Mouse (Mus musculus) limb, embryonic 11.5 days (tissue): Measurements from ENCODE around the gene Xrcc1. TPM values are rescaled to one million over a fixed set of nuclear protein-coding genes. Genes with fewer than 3 reads are reported as not detected.
"Not testable (repeated sequence)": the region's sequence is repeated elsewhere in the genome, so short reads cannot be mapped to it uniquely, and the experiment has no call there.

Experiments used
- ATAC-seq: fragments of 200-750 bp; cut with Nextera tagmentation; 2 replicates; pipeline ENCODE4 v1.8.0; 2017; ENCODE audit warnings: low read depth; ENCODE audit not compliant: insufficient number of reproducible peaks, low FRiP score, low TSS enrichment
- DNase-seq: peaks from one replicate; pipeline ENCODE4 v3.0.0-alpha.2; 2015; ENCODE audit warnings: low spot score
- H3K27ac ChIP-seq: fragments of 300-500 bp; sonication (generic); replicated peaks from 2 replicates; pipeline ENCODE4 v1.5.1; 2014; ENCODE audit warnings: low read depth, mild to moderate bottlenecking, low read length
- H3K27me3 ChIP-seq: fragments of 300-500 bp; sonication (generic); 2 replicates; pipeline ENCODE4 v1.6.1; 2014; ENCODE audit warnings: mild to moderate bottlenecking, low read length, mixed read lengths; ENCODE audit not compliant: control insufficient read depth, insufficient read depth
- H3K36me3 ChIP-seq: fragments of 300-500 bp; sonication (generic); 2 replicates; pipeline ENCODE4 v1.6.1; 2014; ENCODE audit warnings: mild to moderate bottlenecking, low read length, moderate library complexity, mixed read lengths; ENCODE audit not compliant: control insufficient read depth, insufficient read depth
- H3K4me1 ChIP-seq: fragments of 300-500 bp; sonication (generic); 2 replicates; pipeline ENCODE4 v1.6.1; 2014; ENCODE audit warnings: low read length, mixed read lengths; ENCODE audit not compliant: control insufficient read depth, insufficient read depth
- H3K4me2 ChIP-seq: fragments of 300-500 bp; sonication (generic); 2 replicates; pipeline ENCODE4 v1.6.1; 2014; ENCODE audit warnings: low read depth, mild to moderate bottlenecking, moderate library complexity; ENCODE audit not compliant: severe bottlenecking
- H3K4me3 ChIP-seq: fragments of 300-500 bp; sonication (generic); 2 replicates; pipeline ENCODE4 v1.5.1; 2014; ENCODE audit warnings: low read depth, low read length
- H3K9ac ChIP-seq: fragments of 300-500 bp; sonication (generic); 2 replicates; pipeline ENCODE4 v1.6.1; 2014; ENCODE audit warnings: mild to moderate bottlenecking, low read length
- H3K9me3 ChIP-seq: fragments of 300-500 bp; sonication (generic); 2 replicates; pipeline ENCODE4 v1.6.1; 2016; ENCODE audit warnings: low read length; ENCODE audit not compliant: control insufficient read depth
- WGBS: fragments of 180-500 bp; shearing (Covaris S2); extraction: QIAGEN DNeasy Blood & Tissue Kit; methylation state at CpG from one replicate; pipeline ENCODE4 v1.1.7; 2014; 5-methylcytosine and 5-hydroxymethylcytosine counted together
- polyA plus RNA-seq: library from polyadenylated mRNA; unstranded; fragments of >200 nt; fragmentation: Nextera tagmentation; extraction: Ambion mirVana; gene quantifications from 2 replicates; pipeline ENCODE4 v1.2.1, GENCODE M21; 2014

Xrcc1 gene
- polyA plus RNA-seq, 1 experiment from 2014 or later: 141 TPM

GRCm38 (mm10) chr7:24520054-24520453 is 26.0 kb upstream of the Xrcc1 start:
- not testable (repeated sequence) for H3K4me1 ChIP-seq, H3K27me3 ChIP-seq, DNase-seq, H3K9me3 ChIP-seq, H3K4me2 ChIP-seq, H3K9ac ChIP-seq, H3K27ac ChIP-seq, H3K4me3 ChIP-seq, H3K36me3 ChIP-seq, ATAC-seq
- WGBS: 90% methylated on average over 9 of the region's 10 CpGs

DNA sequence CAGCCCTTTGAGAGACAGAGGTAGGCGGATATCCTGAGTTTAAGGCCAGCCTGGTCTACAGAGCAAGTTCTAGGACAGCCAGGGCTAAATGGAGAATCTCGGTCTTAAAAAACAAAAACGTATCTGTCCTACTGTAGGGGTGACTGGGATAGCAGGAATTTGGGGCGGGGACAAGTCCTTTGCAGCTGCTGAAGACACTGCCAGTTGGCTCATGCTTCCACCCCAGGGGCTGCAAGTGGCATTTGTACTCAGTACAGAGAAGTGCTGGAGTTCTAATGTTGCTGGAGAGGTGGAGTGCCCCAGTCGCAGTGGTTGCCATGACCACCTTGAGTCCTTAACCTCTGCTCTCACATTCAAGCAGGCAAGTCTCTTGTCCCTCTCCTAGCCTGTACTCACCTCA is 23.3 kb upstream of the Xrcc1 start:
- 67% methylated on average over 5 of the region's 5 CpGs for WGBS
- no peak overlapping the region for H3K4me3 ChIP-seq
- H3K27me3 ChIP-seq: no peaks in the 10 kb centered on the region
- H3K4me2 ChIP-seq: no peak overlapping the region
- no peak overlapping the region for H3K27ac ChIP-seq
- H3K9ac ChIP-seq: no peak overlapping the region
- ATAC-seq (no peak), DNase-seq (no peak)
- no peaks in the 10 kb centered on the region for H3K9me3 ChIP-seq
- H3K36me3 ChIP-seq: no peaks in the 10 kb centered on the region; the same call in 1 of the 2 replicates
- H3K4me1 ChIP-seq: no peaks in the 10 kb centered on the region

DNA sequence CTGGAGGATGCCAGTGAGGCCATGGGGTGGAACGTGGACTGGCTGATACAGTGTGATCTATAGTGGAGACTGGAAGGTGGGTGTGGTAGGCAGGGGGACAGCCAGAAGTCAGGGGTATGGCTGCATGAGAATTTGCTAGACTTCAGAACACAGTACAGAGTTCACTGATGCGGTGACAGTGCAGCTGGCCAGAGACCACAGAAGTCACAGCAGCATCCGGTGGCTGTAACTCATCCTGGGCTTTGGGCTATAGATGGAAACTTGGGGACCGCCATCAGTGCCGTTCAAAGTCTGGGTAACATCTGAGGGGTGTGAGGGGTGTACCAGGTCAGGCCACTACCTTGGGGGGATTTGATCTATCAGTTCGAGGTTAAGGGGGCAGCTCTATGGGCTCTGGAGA is 22.4 kb upstream of the Xrcc1 start:
- no peaks in the 10 kb centered on the region for H3K4me1 ChIP-seq
- H3K9me3 ChIP-seq: no peaks in the 10 kb centered on the region
- H3K27ac ChIP-seq: no peak overlapping the region
- no peak overlapping the region for H3K9ac ChIP-seq
- no peaks in the 10 kb centered on the region; the same call in 1 of the 2 replicates for H3K36me3 ChIP-seq
- DNase-seq (no peak), ATAC-seq (no peak)
- no peak overlapping the region for H3K4me2 ChIP-seq
- H3K4me3 ChIP-seq: no peak overlapping the region
- H3K27me3 ChIP-seq: no peaks in the 10 kb centered on the region
- 81% methylated on average over 6 of the region's 6 CpGs for WGBS

- Histone ChIP-seq H3K27me3 (no peaks in the 10 kb centered on the region), H3K9me3 (no peaks in the 10 kb centered on the region; the same call in 1 of the 2 replicates), H3K4me2 (no peak overlapping the region), H3K9ac (no peak overlapping the region), H3K4me1 (peaks cover 5% of the 10 kb centered on the region; the same call in 1 of the 2 replicates), H3K36me3 (no peaks in the 10 kb centered on the region; the same call in 1 of the 2 replicates), H3K4me3 (no peak overlapping the region), H3K27ac (no peak overlapping the region)
- no peak for ATAC-seq
- 86% methylated on average over 6 of the region's 6 CpGs for WGBS
- no peak for DNase-seq
Measured at GRCm38 (mm10) chr7:24524978-24525377, 21.1 kb upstream of the Xrcc1 start.

DNA sequence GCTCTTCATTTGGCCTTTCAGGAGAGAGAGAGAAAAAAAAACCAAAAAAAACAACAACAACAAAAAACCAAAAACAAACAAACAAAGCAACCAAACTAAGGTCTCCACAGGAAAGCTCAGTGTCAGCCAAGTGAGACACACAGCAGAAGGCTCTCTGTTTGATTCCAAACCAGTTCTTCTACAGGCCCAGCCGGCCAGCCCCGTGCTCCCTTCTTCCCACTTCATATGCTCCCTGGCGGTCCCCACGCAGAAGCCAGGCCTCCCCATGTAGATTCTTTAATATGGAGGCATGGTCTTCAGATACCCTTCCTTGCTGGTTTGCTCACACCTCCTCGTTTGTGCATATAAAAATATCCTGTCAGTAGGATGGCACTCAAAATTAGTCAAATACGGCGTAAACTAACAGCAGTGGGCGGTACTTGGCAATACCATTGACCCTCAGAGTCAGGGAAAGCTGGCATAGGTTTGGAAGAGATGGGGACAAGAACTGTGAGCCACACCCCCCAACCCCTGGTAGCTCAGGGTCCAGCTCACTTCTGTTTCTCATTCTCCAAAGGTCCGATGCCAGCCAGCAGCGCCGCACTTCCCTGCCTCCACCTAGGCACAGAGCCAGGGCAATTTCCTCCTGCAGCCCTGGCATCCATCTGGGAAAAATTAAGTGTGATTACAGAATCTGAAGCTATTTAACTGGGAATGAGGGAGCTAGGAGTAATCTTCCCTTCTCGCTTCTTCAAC is 20.2 kb upstream of the Xrcc1 start:
- H3K4me1 ChIP-seq: peaks cover 5% of the 10 kb centered on the region; the same call in 1 of the 2 replicates
- ATAC-seq (no peak), DNase-seq (no peak)
- 88% methylated on average over 12 of the region's 12 CpGs for WGBS
- H3K27me3 ChIP-seq: no peaks in the 10 kb centered on the region
- no peaks in the 10 kb centered on the region; the same call in 1 of the 2 replicates for H3K36me3 ChIP-seq
- H3K9ac ChIP-seq: no peak overlapping the region
- H3K4me3 ChIP-seq: no peak overlapping the region
- H3K4me2 ChIP-seq: no peak overlapping the region
- H3K9me3 ChIP-seq: no peaks in the 10 kb centered on the region; the same call in 1 of the 2 replicates
- H3K27ac ChIP-seq: no peak overlapping the region

DNA sequence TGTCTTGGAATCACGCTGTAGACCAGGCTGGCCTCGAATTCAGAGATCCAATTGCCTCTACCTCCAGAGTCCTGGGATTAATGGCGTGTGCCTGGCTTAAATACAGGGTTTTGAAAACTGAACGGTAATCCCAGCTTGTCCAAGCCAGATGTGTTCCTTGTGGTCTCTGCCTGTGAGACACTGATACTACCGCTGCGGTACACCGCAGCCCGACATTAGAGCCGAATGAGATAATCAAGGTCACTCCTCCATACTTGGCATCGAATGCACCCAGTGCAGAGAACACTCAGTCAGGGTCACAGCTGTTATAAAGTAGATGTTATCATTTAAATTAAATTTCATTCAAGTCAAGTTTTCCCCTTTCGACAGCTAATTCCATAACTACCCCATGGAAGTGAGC is 17.2 kb upstream of the Xrcc1 start:
- H3K4me3 ChIP-seq: no peak overlapping the region
- H3K27me3 ChIP-seq: peaks cover 9% of the 10 kb centered on the region
- H3K9me3 ChIP-seq: no peaks in the 10 kb centered on the region; the same call in 1 of the 2 replicates
- H3K27ac ChIP-seq: no peak overlapping the region
- H3K4me2 ChIP-seq: no peak overlapping the region
- H3K36me3 ChIP-seq: peaks cover 6% of the 10 kb centered on the region
- no peak overlapping the region for H3K9ac ChIP-seq
- peaks cover 11% of the 10 kb centered on the region; the same call in 1 of the 2 replicates for H3K4me1 ChIP-seq
- 95% methylated on average over 11 of the region's 11 CpGs for WGBS
- DNase-seq: no peak
- ATAC-seq: no peak

GRCm38 (mm10) chr7:24529580-24529979 is 16.5 kb upstream of the Xrcc1 start:
- peak overlapping the region; percentile 75 for H3K9ac ChIP-seq
- H3K27me3 ChIP-seq: peaks cover 13% of the 10 kb centered on the region
- peaks cover 7% of the 10 kb centered on the region for H3K36me3 ChIP-seq
- no peak for ATAC-seq
- WGBS: 57% methylated on average over 11 of the region's 11 CpGs
- peak overlapping the region; percentile 56 for H3K4me3 ChIP-seq
- no peak overlapping the region for H3K27ac ChIP-seq
- peaks cover 16% of the 10 kb centered on the region for H3K4me1 ChIP-seq
- H3K9me3 ChIP-seq: no peaks in the 10 kb centered on the region; the same call in 1 of the 2 replicates
- no peak for DNase-seq
- H3K4me2 ChIP-seq: peak overlapping the region; percentile 88

DNA sequence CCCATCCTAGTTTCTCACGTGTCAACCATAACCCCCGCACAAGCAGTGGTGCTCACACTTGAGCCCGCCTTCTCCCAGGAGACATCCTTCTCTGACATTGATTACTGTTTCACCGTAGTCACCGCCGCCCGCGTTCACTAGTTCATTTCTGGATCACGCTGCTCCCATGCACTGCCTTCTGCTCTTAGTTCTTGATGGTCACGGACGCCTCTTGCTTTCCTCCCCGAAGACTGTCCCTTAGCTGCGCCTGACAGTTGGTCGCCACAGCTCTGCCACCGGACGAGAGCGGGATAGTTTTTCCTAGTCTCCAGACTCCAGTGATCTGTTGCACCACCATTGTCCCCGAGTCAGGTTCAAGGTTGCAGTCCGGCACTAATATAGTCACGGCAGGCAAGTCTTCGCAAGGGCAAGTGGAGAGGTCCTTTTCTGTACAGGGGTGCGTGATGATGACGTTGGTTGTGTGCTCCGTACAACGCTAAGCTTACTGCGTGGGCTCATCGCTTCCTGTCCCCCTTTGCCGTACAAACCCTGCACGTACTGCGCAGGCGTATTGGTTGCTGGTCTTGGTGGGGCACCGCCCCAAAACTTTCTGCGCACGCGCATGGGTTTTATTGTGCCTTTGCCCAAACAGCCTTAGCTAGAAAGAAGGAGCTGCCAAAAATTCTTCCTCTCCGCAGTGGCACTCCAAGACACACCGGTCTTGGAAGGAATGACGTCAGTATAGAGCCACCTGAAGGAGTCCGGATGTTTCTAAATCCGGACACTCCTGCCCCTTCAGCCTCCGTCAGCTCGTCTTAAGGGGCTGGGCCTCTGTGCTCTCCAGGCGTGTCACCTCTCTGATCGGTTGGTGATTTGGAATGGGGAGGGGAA is 15.8 kb upstream of the Xrcc1 start, which contains the start of gene Irgq:
Gene Irgq (plus strand): TSS at position 628 of the 870 bp plus-strand sequence.
- Histone ChIP-seq H3K36me3 (peaks cover 7% of the 10 kb centered on the region), H3K9me3 (no peaks in the 10 kb centered on the region; the same call in 1 of the 2 replicates), H3K9ac (peak within 1 kb of the TSS; percentile 81), H3K27ac (0 out of 2 replicates have a peak within 1 kb of the TSS, but pooled peaks have one; percentile 56), H3K4me1 (peaks cover 16% of the 10 kb centered on the region), H3K4me2 (peak within 1 kb of the TSS; percentile 88), H3K27me3 (peaks cover 13% of the 10 kb centered on the region), H3K4me3 (peak within 1 kb of the TSS; percentile 56)
- WGBS: 1% methylated on average over 44 of the region's 44 CpGs
- ATAC-seq: peak; percentile 91
- peak; percentile 99 for DNase-seq
